Mouse (Mus musculus) CD4-positive helper T cell, adult 2 months (primary cell): Measurements from ENCODE around the gene Tbc1d5.
A peak's percentile ranks its signal among the peaks of the same experiment; 100 is the strongest.

Experiments
- DNase-seq: peaks from one replicate; pipeline ENCODE4 v3.0.0-alpha.2; 2012; ENCODE audit warnings: low read depth, missing footprints, low spot score

Tbc1d5 gene

DNA sequence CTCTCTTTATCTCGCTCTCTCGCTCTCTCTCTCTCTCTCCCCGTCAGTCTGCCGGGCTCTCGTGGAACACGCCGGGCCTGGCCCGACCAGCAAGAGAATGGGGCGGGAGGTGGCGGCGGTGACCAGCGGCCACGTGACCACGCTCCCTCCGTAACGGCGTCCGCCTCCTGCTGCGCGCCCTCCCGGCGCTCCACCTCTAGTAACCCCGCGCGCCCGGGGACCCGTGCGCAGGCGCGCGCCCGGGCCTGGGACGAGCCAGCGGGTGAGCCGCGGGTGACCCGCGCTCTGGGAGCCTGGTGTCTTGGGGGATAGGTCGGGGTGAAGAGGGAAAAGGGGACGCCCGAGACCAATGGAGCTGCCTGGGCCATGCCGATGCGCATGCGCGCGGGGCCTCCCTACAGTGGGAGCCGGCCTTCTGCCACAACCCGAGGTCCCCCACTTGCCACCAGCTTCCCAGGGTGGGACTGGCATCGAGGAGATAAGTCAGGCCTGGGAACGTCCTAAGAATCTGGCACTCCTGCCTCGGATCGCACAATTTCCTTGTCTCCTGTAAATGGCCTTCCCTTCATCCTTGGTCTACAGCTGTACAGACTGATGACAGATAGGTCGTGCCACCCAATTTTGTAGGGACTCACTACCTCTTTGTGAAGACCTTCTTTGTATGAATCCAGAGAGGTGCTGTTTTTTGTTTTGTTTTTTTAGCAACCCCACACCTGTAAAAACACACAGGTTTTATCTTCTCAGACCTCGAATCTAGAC lies at the start of gene Tbc1d5:
Tbc1d5 (minus strand) TSS at position 158 of the 759 bp plus-strand sequence.
- DNase-seq = peak; percentile 85

DNA sequence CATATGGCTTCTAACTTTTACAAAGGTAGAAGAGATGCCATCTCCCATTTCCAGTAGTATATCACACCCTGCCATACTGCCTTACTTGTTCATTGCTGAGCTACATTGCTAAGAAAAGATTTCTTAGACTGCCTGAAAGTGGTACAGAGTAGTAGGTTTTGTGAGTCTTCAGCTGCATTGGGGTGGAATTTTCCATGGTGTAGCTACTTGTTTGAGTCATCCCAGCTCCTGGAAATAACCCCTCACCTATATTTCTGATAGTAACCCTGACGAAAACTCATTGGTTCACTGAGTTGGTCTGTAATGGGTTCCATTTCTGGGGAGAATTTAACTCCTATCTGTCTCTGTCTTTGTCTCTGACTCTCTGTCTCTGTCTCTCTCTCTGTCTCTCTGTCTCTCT lies 46.9 kb upstream of the Tbc1d5 start:
- no peak for DNase-seq

DNA sequence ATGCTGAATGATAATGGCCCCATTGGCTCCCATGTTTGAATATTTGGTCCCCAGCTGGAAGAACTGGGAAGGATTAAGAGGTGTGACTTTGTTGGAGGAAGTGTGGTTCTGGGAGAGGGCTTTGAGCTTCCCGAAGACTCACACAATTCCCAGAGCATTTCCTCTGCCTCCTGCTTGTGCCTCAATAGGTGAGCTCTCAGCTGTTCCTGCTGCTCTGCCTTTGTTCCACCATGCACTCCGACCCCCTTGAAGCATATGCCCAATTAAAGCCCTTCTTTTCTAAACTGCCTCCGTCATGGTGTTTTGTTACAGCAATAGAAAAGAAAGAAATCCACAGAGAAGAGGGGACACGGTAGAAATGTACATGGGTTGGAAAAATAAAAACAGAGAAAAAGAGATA lies 44.0 kb upstream of the Tbc1d5 start:
- no peak for DNase-seq

DNA sequence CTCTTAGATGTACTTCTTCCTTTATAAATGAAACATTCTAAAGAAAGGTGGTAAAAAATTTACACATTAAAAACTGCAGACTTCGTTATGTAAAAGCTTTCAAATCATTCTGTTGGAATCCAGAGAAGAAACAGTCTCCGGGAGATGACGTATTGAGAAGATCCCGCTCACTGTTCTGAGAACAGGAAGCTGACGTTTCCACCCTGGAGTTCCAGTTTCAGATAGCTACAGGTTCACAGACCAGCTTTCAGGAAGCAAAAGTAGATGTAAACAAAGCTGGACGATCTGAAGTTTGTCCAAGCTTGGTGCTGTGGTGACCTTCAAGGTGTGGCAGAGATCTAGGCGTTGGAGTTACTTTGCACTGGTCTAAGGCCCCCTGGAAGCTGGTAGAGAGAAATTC lies 41.9 kb upstream of the Tbc1d5 start:
- no peak for DNase-seq

DNA sequence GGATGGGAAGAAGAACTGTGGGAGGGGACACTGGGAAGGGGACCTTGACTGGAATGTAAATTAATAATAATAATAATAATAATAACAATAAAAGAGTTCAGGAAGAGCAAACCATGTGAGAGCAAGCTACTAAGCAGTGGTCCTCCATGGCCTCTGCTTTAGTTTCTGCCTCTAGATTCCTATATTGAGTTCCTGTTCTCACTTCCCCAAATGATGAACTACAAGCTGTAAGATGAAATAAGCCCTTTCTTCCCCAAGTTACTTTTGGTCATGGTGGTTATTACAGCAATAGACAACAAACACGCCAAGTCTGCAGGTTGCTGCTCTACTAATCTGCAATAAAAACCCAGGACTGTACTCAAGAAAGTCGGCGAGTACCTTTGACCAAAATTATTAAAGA lies 40.7 kb upstream of the Tbc1d5 start:
- no peak for DNase-seq

- no peak for DNase-seq
Measured at GRCm38 (mm10) chr17:51216426-51216825, 37.3 kb upstream of the Tbc1d5 start.

DNA sequence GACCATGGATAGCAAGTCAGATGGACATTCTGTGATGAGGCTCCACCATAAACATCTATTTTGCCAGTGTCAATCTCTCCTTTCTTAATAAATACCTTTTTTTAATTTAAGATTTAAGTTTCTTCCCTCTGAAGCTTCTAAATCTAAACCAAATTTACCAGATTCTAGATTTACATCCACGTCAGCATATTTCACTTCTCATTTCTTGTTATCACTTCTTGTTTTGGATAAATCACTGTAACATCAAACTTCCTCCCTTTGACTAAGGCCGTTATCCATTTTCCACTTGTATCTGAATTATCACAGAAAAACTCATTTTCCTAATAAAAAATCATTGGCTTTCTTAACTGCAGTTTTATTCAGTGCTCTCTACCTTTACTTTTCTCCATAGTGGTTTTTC lies 30.4 kb upstream of the Tbc1d5 start:
- no peak for DNase-seq

DNA sequence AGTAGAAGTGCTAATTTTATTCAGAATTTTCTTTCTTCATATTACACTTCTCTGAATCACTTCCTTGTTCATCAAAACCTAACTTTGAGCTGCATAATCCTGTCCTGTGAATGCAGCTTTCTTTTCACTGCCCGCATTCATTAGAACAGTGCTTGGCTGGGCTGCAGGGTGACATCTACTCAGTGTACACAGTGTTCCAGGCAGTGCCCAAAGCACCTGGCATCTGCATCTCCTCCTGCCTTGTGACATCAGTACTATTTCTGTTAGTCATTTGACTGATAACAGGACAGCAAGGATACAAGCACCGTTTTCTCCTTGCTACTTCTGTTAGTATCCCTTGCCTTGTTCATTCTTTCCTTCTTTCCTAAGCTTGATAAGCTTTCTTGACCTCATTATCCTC lies 25.5 kb upstream of the Tbc1d5 start:
- DNase-seq = no peak

DNA sequence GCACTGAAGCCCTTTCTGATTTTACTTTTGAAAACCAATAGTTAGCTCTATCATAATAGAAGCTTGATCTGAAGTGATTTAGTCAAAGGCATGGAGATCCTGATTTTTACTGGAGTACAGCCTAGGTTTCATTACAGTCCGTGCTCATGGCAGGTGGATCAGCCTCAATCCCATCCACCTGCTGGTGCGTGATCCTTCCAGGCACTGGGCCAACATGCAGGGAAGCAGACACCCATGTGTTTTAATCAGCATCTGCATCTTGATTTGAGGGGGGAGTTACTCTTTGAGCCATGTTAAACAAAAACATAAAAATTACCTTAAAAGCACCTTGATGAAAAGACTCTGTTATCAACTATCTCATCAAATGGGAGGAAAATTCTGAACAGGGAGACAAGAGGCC lies 16.4 kb upstream of the Tbc1d5 start:
- DNase-seq = no peak

- no peak for DNase-seq
Measured at GRCm38 (mm10) chr17:51194787-51195186, 15.6 kb upstream of the Tbc1d5 start.

DNA sequence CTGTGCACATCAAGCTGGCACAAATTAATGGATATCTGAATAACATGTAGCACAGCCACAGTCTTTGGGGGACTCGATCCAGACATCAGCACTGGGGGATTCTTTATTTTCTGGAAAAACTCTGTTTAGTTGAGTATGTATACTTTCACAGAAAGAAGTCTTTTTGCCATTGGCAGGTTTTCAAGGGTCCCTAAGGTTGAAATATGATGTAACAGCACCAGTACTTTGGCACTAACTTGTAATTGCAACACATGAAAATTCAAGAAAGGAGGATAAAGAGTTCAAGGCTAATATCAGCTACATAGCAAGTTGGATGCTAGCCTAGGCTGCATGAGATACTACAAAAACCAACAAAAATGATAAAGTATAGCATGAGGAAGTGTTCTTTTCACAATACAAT lies 12.2 kb upstream of the Tbc1d5 start:
- DNase-seq = no peak

GRCm38 (mm10) chr17:51182715-51183114 lies 3.6 kb upstream of the Tbc1d5 start:
- no peak for DNase-seq

DNA sequence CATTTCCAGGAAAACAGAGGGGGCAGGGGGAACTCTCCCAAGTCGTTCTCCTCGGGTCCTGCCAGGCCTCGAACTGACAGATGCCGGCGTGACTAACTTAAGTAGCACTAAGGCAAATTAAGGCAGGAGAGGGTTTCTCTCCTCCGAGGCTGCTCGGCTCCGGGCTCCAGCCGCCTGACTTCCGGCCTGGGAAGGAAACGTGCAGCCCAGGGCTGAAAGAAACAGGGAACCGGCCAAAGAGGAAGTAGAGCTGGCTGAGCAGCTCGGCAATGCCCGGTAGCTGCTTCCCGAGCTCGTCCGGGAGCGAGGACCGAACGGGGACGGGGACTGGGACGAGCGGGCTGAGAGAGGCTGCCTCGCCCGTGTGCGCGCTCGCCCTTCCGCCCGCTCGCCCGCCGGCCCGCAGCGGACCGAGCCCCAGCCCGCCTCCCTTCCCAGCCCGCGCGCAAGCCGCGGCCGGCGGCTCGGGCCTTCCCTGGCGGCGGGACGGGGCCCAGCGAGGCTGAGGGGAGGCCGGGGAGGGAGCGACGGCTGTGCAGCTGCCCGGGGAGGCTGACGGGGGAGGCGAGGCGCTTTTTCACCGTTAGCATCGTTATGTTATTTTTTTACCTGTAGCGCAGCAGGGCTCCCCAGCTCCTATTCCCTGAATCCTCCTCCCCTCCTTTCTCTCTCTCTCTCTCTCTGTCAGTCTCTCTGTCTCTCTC lies 509 bp downstream of the Tbc1d5 start:
- peak; percentile 62 for DNase-seq

DNA sequence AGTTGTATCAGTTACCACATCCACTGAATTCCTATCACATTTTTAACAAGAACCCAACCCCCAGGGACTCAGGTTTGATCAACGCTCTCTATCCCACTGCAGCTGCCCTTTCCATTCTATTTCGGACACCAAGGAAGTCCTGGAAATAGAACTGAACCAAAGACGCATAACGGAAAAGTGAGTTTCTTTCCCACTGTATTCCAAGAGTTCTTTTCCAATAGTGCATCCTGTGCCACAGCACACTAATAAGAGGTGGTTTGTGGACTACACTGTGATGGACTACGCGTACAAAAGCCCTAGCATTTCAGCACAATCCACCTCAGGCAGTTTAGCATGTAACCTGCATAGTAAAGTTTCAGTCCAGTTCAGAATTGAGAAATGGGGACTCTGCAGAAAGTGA lies 1.2 kb downstream of the Tbc1d5 start:
- peak; percentile 7 for DNase-seq

DNA sequence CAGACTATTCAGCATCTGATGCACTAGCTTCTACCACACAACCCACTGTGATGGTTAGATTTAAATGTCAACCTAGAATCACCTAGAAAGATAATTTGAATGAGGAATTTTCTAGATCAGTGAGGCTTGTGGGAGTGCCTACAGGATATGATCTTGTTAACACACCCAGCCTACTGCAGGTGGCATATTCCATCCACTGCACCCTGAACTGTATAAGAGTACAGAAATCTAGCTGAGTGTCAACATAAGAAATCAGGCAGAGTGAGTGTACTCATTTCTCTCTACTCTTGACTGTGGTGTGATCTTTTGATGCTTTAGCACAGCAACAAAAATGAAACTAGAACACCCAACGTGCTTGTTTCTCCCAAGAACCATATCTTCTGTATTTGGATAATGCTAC lies 6.8 kb downstream of the Tbc1d5 start:
- no peak for DNase-seq

- no peak for DNase-seq
Measured at GRCm38 (mm10) chr17:51171504-51171903, 7.6 kb downstream of the Tbc1d5 start.

DNA sequence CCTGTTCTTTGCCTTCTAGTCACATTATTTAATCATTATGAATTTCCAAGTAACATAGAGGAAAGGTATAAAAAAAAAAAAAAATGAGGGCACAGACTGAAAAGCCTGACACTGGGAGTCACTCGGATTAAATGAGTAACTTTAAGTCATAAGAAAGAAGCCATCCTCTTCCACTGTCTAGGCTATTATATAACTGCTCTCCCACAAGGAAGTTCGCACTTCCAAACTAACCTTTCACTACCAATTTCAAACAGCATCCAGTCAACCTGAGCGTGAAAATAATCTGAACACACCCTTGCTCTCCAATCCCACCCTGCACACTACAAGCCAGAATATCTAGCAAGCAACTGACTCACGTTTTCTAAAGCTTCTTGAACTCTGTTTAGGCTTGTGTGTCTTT lies 9.2 kb downstream of the Tbc1d5 start:
- DNase-seq = no peak

- no peak for DNase-seq
Measured at GRCm38 (mm10) chr17:51162366-51162765, 16.8 kb downstream of the Tbc1d5 start.

DNA sequence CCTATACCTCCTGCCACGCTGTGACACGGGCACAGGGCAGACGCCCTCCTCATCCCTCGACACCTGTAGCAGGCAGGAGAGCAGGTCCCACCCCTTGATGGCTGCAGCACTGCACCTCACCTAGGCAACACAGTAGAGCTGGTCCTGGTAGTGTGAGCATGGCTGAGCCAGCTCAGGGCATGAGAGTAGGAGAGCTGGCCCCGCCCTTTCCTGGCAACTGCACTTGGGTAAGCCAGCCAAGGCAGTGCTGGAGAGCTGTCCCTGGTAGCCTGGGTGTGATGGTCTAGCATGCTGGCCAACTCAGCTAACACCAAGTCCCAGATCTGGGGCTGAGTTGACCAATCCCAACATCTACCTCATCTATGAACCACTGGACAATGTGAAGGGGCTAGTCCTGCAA lies 19.9 kb downstream of the Tbc1d5 start:
- DNase-seq = no peak

DNA sequence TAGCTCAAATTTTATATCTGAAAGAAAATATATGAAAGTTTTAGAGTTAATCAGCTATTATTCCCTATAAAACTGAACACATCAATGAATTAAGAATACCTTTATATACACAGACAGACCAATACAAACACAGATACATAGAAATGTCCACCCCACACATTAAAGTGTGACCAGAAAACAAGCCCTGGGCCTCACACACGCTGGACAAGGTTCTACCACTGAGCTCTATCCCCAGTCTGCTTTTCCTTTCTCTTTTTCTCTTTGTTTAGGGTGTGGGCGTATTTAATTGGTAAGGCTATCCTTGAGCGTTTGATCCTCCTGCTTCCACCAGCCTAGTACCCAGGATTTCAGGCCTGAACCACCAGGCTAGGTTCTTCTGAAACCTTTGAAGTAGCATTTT lies 28.2 kb downstream of the Tbc1d5 start:
- DNase-seq = no peak

GRCm38 (mm10) chr17:51144983-51145382 lies 34.2 kb downstream of the Tbc1d5 start:
- no peak for DNase-seq

- DNase-seq = no peak
Measured at GRCm38 (mm10) chr17:51142095-51142494, 37.1 kb downstream of the Tbc1d5 start.

GRCm38 (mm10) chr17:51111194-51111593 lies 68.0 kb downstream of the Tbc1d5 start:
- peak; percentile 5 for DNase-seq
